Mouse (Mus musculus) erythroblast, embryonic 14.5 days (primary cell): Measurements from ENCODE around the gene Pde4d.

Experiments
- GATA1 ChIP-seq: IDR thresholded peaks from 2 replicates; pipeline ENCODE4 v1.6.1; 2012; ENCODE audit warnings: low read length, inconsistent platforms, mixed read lengths
- TAL1 ChIP-seq: IDR thresholded peaks from 3 replicates; pipeline ENCODE4 v1.6.1; 2012; ENCODE audit warnings: low read length, inconsistent platforms, mixed read lengths

- no peak for TF ChIP-seq GATA1
- TF ChIP-seq TAL1, result no peak
These were observed 1127.7 kb downstream of the Pde4d start for GRCm38 (mm10) chr13:109577454-109577853.
